10 mouse cellular contexts compared by ENCODE assay signal in genomic region chr3:25679373-25679772, GRCm38 (mm10).
A peak's percentile ranks its signal among the peaks of the same experiment; 100 is the strongest.
DNase-seq lines count a peak whose midpoint lies in the region; ATAC-seq and TF ChIP-seq lines count a peak whose summit lies in the region.
"Had no signal": no experiment of that assay in that cellular context is flagged by ENCODE, and none has a peak within 500 bp of the region (broad histone marks: within the 10 kb centered on the region; RNA-seq: fewer than 3 reads in every experiment).

No protein-coding gene starts in this region.

- 45% methylated on average over 2 of the region's 2 CpGs for WGBS in lung, adult 2 months

- DNase-seq in cerebellum, adult 11-12 months: peak; percentile 34
- no peak for DNase-seq in cerebellum, adult 8-10 months
- DNase-seq in lung, adult 18-20 months: peak; percentile 9 to 34
- DNase-seq in lung, adult 2 months: no peak
- DNase-seq in kidney, postnatal 25 days: peak; percentile 40 to 50
- DNase-seq in urinary bladder, postnatal 10 days (ENCODE audit: low spot score): no peak
- no peak for DNase-seq in frontal cortex, postnatal 14 days (ENCODE audit: low spot score in 2 of 2)
- DNase-seq: B cell, adult 2 months had no signal

- H3K4me3 ChIP-seq in lung, adult 2 months (replicated peaks; ENCODE audit: extremely low read depth, low read depth, low read length): no peak overlapping the region
- H3K4me3 ChIP-seq: neural tube, embryonic 12.5 days had no signal

- ATAC-seq in megakaryocyte progenitor cell, adult 5-6 weeks (replicated peaks; ENCODE audit: poor library complexity): peak; percentile 37; the same call in 1 of the 2 replicates

- H3K4me1 ChIP-seq in lung, adult 2 months (ENCODE audit: control insufficient read depth, insufficient read depth, low read length): no peaks in the 10 kb centered on the region
- H3K4me1 ChIP-seq: neural tube, embryonic 12.5 days had no signal

- TF ChIP-seq CTCF in lung, adult 2 months (IDR thresholded peaks at IDR 0.05; ENCODE audit: insufficient read depth, low read length): no peak

- TF ChIP-seq POLR2A in lung, adult 2 months (IDR thresholded peaks at IDR 0.05; ENCODE audit: borderline replicate concordance, extremely low read depth, low read depth, low read length): no peak

Comparison
In these comparisons a context has a peak if more than half of its experiments do, and no peak if none do; other contexts are left out.
1. DNase-seq: peak in cerebellum, adult 11-12 months (single experiment), lung, adult 18-20 months (2 of 2) and kidney, postnatal 25 days (2 of 2); none in cerebellum, adult 8-10 months (single experiment), lung, adult 2 months (single experiment), urinary bladder, postnatal 10 days (single experiment) and frontal cortex, postnatal 14 days (0 of 2).